Mouse (Mus musculus): Measurements from ENCODE around the gene Arhgef12. TPM values are rescaled to one million over a fixed set of nuclear protein-coding genes. Genes with fewer than 3 reads are reported as not detected.
"Not testable (repeated sequence)": the region's sequence is repeated elsewhere in the genome, so short reads cannot be mapped to it uniquely, and the experiment has no call there.

Arhgef12 gene
- polyA plus RNA-seq, 1 experiment from 2014 or later: 11.2 TPM

- H3K36me3 ChIP-seq (ENCODE audit: control insufficient read depth, insufficient read depth, low read length): no peaks in the 10 kb centered on the region
- H3K27me3 ChIP-seq (ENCODE audit: control insufficient read depth, insufficient read depth, low read length): no peaks in the 10 kb centered on the region
- no peaks in the 10 kb centered on the region for H3K9me3 ChIP-seq (replicated peaks; ENCODE audit: control insufficient read depth, low read length)
- no peak overlapping the region for H3K27ac ChIP-seq (ENCODE audit: low read length)
- no peak for ATAC-seq (ENCODE audit: insufficient read depth, low FRiP score)
- H3K9ac ChIP-seq (ENCODE audit: low read length): no peak overlapping the region
- H3K4me1 ChIP-seq (ENCODE audit: control insufficient read depth, insufficient read depth, low read length): no peaks in the 10 kb centered on the region
- H3K4me3 ChIP-seq (replicated peaks; ENCODE audit: low read length): no peak overlapping the region
- H3K4me2 ChIP-seq (ENCODE audit: low read depth, low read length): no peak overlapping the region
- WGBS: 82% methylated on average over 3 of the region's 3 CpGs
These were observed 26.5 kb upstream of the Arhgef12 start for GRCm38 (mm10) chr9:43133525-43133924.

- Histone ChIP-seq H3K36me3 (ENCODE audit: control insufficient read depth, insufficient read depth, low read length) (no peaks in the 10 kb centered on the region), H3K4me1 (ENCODE audit: control insufficient read depth, insufficient read depth, low read length) (peaks cover 4% of the 10 kb centered on the region; the same call in 1 of the 2 replicates), H3K27me3 (ENCODE audit: control insufficient read depth, insufficient read depth, low read length) (no peaks in the 10 kb centered on the region), H3K4me3 (replicated peaks; ENCODE audit: low read length) (no peak overlapping the region), H3K4me2 (ENCODE audit: low read depth, low read length) (no peak overlapping the region), H3K27ac (ENCODE audit: low read length) (no peak overlapping the region), H3K9ac (ENCODE audit: low read length) (no peak overlapping the region), H3K9me3 (replicated peaks; ENCODE audit: control insufficient read depth, low read length) (no peaks in the 10 kb centered on the region)
- no peak for ATAC-seq (ENCODE audit: insufficient read depth, low FRiP score)
- WGBS: 33% methylated on average over 4 of the region's 4 CpGs
These were observed 25.3 kb upstream of the Arhgef12 start for GRCm38 (mm10) chr9:43132380-43132779.

GRCm38 (mm10) chr9:43131940-43132339, 24.9 kb upstream of the Arhgef12 start:
- H3K9me3 ChIP-seq (replicated peaks; ENCODE audit: control insufficient read depth, low read length): no peaks in the 10 kb centered on the region
- H3K4me3 ChIP-seq (replicated peaks; ENCODE audit: low read length): no peak overlapping the region
- H3K4me2 ChIP-seq (ENCODE audit: low read depth, low read length): no peak overlapping the region
- no peak overlapping the region for H3K9ac ChIP-seq (ENCODE audit: low read length)
- H3K27me3 ChIP-seq (ENCODE audit: control insufficient read depth, insufficient read depth, low read length): no peaks in the 10 kb centered on the region
- no peak overlapping the region for H3K27ac ChIP-seq (ENCODE audit: low read length)
- H3K36me3 ChIP-seq (ENCODE audit: control insufficient read depth, insufficient read depth, low read length): no peaks in the 10 kb centered on the region
- peaks cover 4% of the 10 kb centered on the region; the same call in 1 of the 2 replicates for H3K4me1 ChIP-seq (ENCODE audit: control insufficient read depth, insufficient read depth, low read length)
- WGBS: 62% methylated on average over 5 of the region's 5 CpGs
- ATAC-seq (ENCODE audit: insufficient read depth, low FRiP score): no peak

- Histone ChIP-seq H3K9me3 (replicated peaks; ENCODE audit: control insufficient read depth, low read length) (no peaks in the 10 kb centered on the region), H3K36me3 (ENCODE audit: control insufficient read depth, insufficient read depth, low read length) (no peaks in the 10 kb centered on the region), H3K9ac (ENCODE audit: low read length) (no peak overlapping the region), H3K4me2 (ENCODE audit: low read depth, low read length) (no peak overlapping the region), H3K27me3 (ENCODE audit: control insufficient read depth, insufficient read depth, low read length) (no peaks in the 10 kb centered on the region), H3K4me3 (replicated peaks; ENCODE audit: low read length) (no peak overlapping the region), H3K27ac (ENCODE audit: low read length) (no peak overlapping the region), H3K4me1 (ENCODE audit: control insufficient read depth, insufficient read depth, low read length) (peaks cover 4% of the 10 kb centered on the region; the same call in 1 of the 2 replicates)
- WGBS: 91% methylated on average over 2 of the region's 2 CpGs
- ATAC-seq (ENCODE audit: insufficient read depth, low FRiP score): no peak
These were observed 23.6 kb upstream of the Arhgef12 start for GRCm38 (mm10) chr9:43130684-43131083.

GRCm38 (mm10) chr9:43127101-43127787, 20.2 kb upstream of the Arhgef12 start:
- ATAC-seq (ENCODE audit: insufficient read depth, low FRiP score): peak; percentile 31; the same call in 1 of the 2 replicates
- H3K27ac ChIP-seq (ENCODE audit: low read length): peak overlapping the region; percentile 29; the same call in 1 of the 2 replicates
- H3K36me3 ChIP-seq (ENCODE audit: control insufficient read depth, insufficient read depth, low read length): no peaks in the 10 kb centered on the region
- no peak overlapping the region for H3K9ac ChIP-seq (ENCODE audit: low read length)
- H3K27me3 ChIP-seq (ENCODE audit: control insufficient read depth, insufficient read depth, low read length): no peaks in the 10 kb centered on the region
- no peak overlapping the region for H3K4me2 ChIP-seq (ENCODE audit: low read depth, low read length)
- no peak overlapping the region for H3K4me3 ChIP-seq (replicated peaks; ENCODE audit: low read length)
- WGBS: 57% methylated on average over 10 of the region's 10 CpGs
- no peaks in the 10 kb centered on the region for H3K9me3 ChIP-seq (replicated peaks; ENCODE audit: control insufficient read depth, low read length)
- peaks cover 4% of the 10 kb centered on the region; the same call in 1 of the 2 replicates for H3K4me1 ChIP-seq (ENCODE audit: control insufficient read depth, insufficient read depth, low read length)

GRCm38 (mm10) chr9:43122379-43122778, 15.3 kb upstream of the Arhgef12 start:
- H3K4me2 ChIP-seq (ENCODE audit: low read depth, low read length): no peak overlapping the region
- H3K4me3 ChIP-seq (replicated peaks; ENCODE audit: low read length): no peak overlapping the region
- no peaks in the 10 kb centered on the region for H3K9me3 ChIP-seq (replicated peaks; ENCODE audit: control insufficient read depth, low read length)
- WGBS: 26% methylated on average over 1 of the region's 1 CpGs
- no peaks in the 10 kb centered on the region for H3K36me3 ChIP-seq (ENCODE audit: control insufficient read depth, insufficient read depth, low read length)
- no peaks in the 10 kb centered on the region for H3K27me3 ChIP-seq (ENCODE audit: control insufficient read depth, insufficient read depth, low read length)
- no peak overlapping the region for H3K9ac ChIP-seq (ENCODE audit: low read length)
- no peak overlapping the region for H3K27ac ChIP-seq (ENCODE audit: low read length)
- H3K4me1 ChIP-seq (ENCODE audit: control insufficient read depth, insufficient read depth, low read length): peaks cover under 1% of the 10 kb centered on the region; the same call in 1 of the 2 replicates
- no peak for ATAC-seq (ENCODE audit: insufficient read depth, low FRiP score)

GRCm38 (mm10) chr9:43121948-43122347, 14.9 kb upstream of the Arhgef12 start:
- H3K27ac ChIP-seq (ENCODE audit: low read length); H3K4me2 ChIP-seq (ENCODE audit: low read depth, low read length); H3K9ac ChIP-seq (ENCODE audit: low read length); H3K4me3 ChIP-seq (replicated peaks; ENCODE audit: low read length); H3K9me3 ChIP-seq (replicated peaks; ENCODE audit: control insufficient read depth, low read length); H3K36me3 ChIP-seq (ENCODE audit: control insufficient read depth, insufficient read depth, low read length); H3K4me1 ChIP-seq (ENCODE audit: control insufficient read depth, insufficient read depth, low read length); H3K27me3 ChIP-seq (ENCODE audit: control insufficient read depth, insufficient read depth, low read length); ATAC-seq (ENCODE audit: insufficient read depth, low FRiP score): not testable (repeated sequence)
- WGBS: 83% methylated on average over 2 of the region's 2 CpGs

- H3K9me3 ChIP-seq (replicated peaks; ENCODE audit: control insufficient read depth, low read length): no peaks in the 10 kb centered on the region
- no peak overlapping the region for H3K9ac ChIP-seq (ENCODE audit: low read length)
- no peaks in the 10 kb centered on the region for H3K27me3 ChIP-seq (ENCODE audit: control insufficient read depth, insufficient read depth, low read length)
- no peak overlapping the region for H3K4me3 ChIP-seq (replicated peaks; ENCODE audit: low read length)
- WGBS: 75% methylated on average over 6 of the region's 6 CpGs
- peaks cover 7% of the 10 kb centered on the region for H3K4me1 ChIP-seq (ENCODE audit: control insufficient read depth, insufficient read depth, low read length)
- no peaks in the 10 kb centered on the region for H3K36me3 ChIP-seq (ENCODE audit: control insufficient read depth, insufficient read depth, low read length)
- H3K27ac ChIP-seq (ENCODE audit: low read length): no peak overlapping the region
- H3K4me2 ChIP-seq (ENCODE audit: low read depth, low read length): peak overlapping the region; percentile 73; the same call in 1 of the 2 replicates
- ATAC-seq (ENCODE audit: insufficient read depth, low FRiP score): peak; percentile 18; the same call in 1 of the 2 replicates
These were observed 9.9 kb upstream of the Arhgef12 start for GRCm38 (mm10) chr9:43116997-43117336.

- Histone ChIP-seq H3K27me3 (ENCODE audit: control insufficient read depth, insufficient read depth, low read length) (no peaks in the 10 kb centered on the region), H3K4me2 (ENCODE audit: low read depth, low read length) (peak within 1 kb of the TSS; percentile 73), H3K36me3 (ENCODE audit: control insufficient read depth, insufficient read depth, low read length) (no peaks in the 10 kb centered on the region), H3K4me1 (ENCODE audit: control insufficient read depth, insufficient read depth, low read length) (peaks cover 7% of the 10 kb centered on the region), H3K9ac (ENCODE audit: low read length) (peak within 1 kb of the TSS; percentile 76), H3K9me3 (replicated peaks; ENCODE audit: control insufficient read depth, low read length) (no peaks in the 10 kb centered on the region), H3K4me3 (replicated peaks; ENCODE audit: low read length) (peak within 1 kb of the TSS; percentile 63), H3K27ac (ENCODE audit: low read length) (no peak within 1 kb of the TSS)
- WGBS: 4% methylated on average over 55 of the region's 55 CpGs
- ATAC-seq (ENCODE audit: insufficient read depth, low FRiP score): peak; percentile 82
These were observed 9.3 kb upstream of the Arhgef12 start, which contains the start of gene Tmem136 for GRCm38 (mm10) chr9:43116134-43116996. Gene Tmem136, minus strand, starts transcription at chr9:43116570.

Data from stomach, embryonic 16.5 days (tissue).